Mouse (Mus musculus) lung, postnatal 0 days (tissue): ENCODE data around the gene Stra6.

Source experiments
- CTCF ChIP-seq: IDR thresholded peaks from 2 replicates; pipeline ENCODE4 v1.5.1; 2016; ENCODE audit warnings: antibody characterized with exemption, mild to moderate bottlenecking
- EP300 ChIP-seq: IDR thresholded peaks from 2 replicates; pipeline ENCODE4 v1.6.1; 2016; ENCODE audit warnings: antibody characterized with exemption, mild to moderate bottlenecking, control low read depth

DNA sequence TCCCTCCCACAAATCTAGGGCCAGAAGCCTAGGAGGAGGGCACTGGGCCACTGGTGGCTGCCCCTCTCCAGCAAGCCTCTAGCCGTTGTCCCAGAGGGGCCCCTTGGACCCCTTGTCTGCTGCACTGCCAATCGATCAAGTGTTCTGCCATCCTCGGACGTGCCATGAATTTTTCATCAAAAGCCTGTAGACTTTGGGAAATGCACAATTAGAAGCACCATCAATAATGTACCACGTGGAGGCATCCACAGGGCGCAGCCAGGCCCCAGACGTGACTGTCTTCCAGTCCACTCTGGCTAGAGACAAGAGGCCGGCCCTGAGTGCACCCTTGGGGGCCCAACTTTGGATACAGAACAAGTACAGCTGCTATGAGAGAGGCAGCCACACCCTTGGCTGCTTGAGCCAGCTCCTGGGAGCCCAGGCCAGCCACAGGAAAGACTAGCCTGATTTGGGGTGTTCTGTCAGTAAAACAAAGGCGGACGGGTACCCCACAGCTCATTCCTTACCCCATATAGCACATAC is 20.0 kb upstream of the Stra6 start:
- no peak for TF ChIP-seq EP300
- no peak for TF ChIP-seq CTCF
